Mouse (Mus musculus) liver, embryonic 16.5 days (tissue): ENCODE results near the gene Vmn1r166. TPM values are rescaled to one million over a fixed set of nuclear protein-coding genes. Genes with fewer than 3 reads are reported as not detected.
"Not testable (repeated sequence)": the region's sequence is repeated elsewhere in the genome, so short reads cannot be mapped to it uniquely, and the experiment has no call there.

ENCODE experiments used
- ATAC-seq: fragments of 200-750 bp; cut with Nextera tagmentation; 2 replicates; pipeline ENCODE4 v1.8.0; 2017; ENCODE audit warnings: low read depth, mild to moderate bottlenecking, moderate number of reproducible peaks, moderate library complexity
- H3K27ac ChIP-seq: fragments of 300-500 bp; sonication (generic); 2 replicates; pipeline ENCODE4 v1.5.1; 2014; ENCODE audit warnings: mild to moderate bottlenecking, low read length
- H3K27me3 ChIP-seq: fragments of 300-500 bp; sonication (generic); 2 replicates; pipeline ENCODE4 v1.6.1; 2014; ENCODE audit warnings: low read depth, low read length, mixed read lengths; ENCODE audit not compliant: control insufficient read depth, insufficient read depth
- H3K36me3 ChIP-seq: fragments of 300-500 bp; sonication (generic); 2 replicates; pipeline ENCODE4 v1.6.1; 2014; ENCODE audit warnings: mild to moderate bottlenecking; ENCODE audit not compliant: control insufficient read depth, insufficient read depth
- H3K4me1 ChIP-seq: fragments of 300-500 bp; sonication (generic); 2 replicates; pipeline ENCODE4 v1.6.1; 2014; ENCODE audit warnings: low read depth, low read length, mixed read lengths; ENCODE audit not compliant: control insufficient read depth
- H3K4me2 ChIP-seq: fragments of 300-500 bp; sonication (generic); 2 replicates; pipeline ENCODE4 v1.6.1; 2014; ENCODE audit warnings: low read depth, low read length, mixed read lengths
- H3K4me3 ChIP-seq: fragments of 300-500 bp; sonication (generic); 2 replicates; pipeline ENCODE4 v1.5.1; 2014; ENCODE audit warnings: low read depth, mild to moderate bottlenecking, low read length
- H3K9ac ChIP-seq: fragments of 300-500 bp; sonication (generic); 2 replicates; pipeline ENCODE4 v1.6.1; 2014; ENCODE audit warnings: low read depth, low read length
- H3K9me3 ChIP-seq: fragments of 300-500 bp; sonication (generic); replicated peaks from 2 replicates; pipeline ENCODE4 v1.6.1; 2016; ENCODE audit warnings: low read length; ENCODE audit not compliant: control insufficient read depth
- WGBS: fragments of 180-500 bp; shearing (Covaris S2); extraction: QIAGEN DNeasy Blood & Tissue Kit; methylation state at CpG from one replicate; pipeline ENCODE4 v1.1.7; 2014; ENCODE audit not compliant: insufficient replicate concordance; 5-methylcytosine and 5-hydroxymethylcytosine counted together
- polyA plus RNA-seq: library from polyadenylated mRNA; unstranded; fragments of >200 nt; fragmentation: Nextera tagmentation; extraction: Ambion mirVana; gene quantifications from 2 replicates; pipeline ENCODE4 v1.2.1, GENCODE M21; 2015

Gene Vmn1r166
- polyA plus RNA-seq = not detected in 2 replicates

- not testable (repeated sequence) for ATAC-seq, H3K4me3 ChIP-seq, H3K4me1 ChIP-seq, H3K36me3 ChIP-seq, H3K9ac ChIP-seq, H3K27ac ChIP-seq, H3K27me3 ChIP-seq, H3K9me3 ChIP-seq, H3K4me2 ChIP-seq
- no CpG with 5 or more reads among the region's 2 CpGs for WGBS
Observed at GRCm38 (mm10) chr7:23251582-23251981, at the start of gene Vmn1r166. Vmn1r166 (minus strand) TSS chr7:23251682.

- not testable (repeated sequence) for H3K27ac ChIP-seq, H3K4me3 ChIP-seq, H3K4me2 ChIP-seq, H3K36me3 ChIP-seq, H3K27me3 ChIP-seq, H3K4me1 ChIP-seq, ATAC-seq, H3K9me3 ChIP-seq, H3K9ac ChIP-seq
- WGBS = 66% methylated on average over 3 of the region's 3 CpGs
Observed at GRCm38 (mm10) chr7:23300892-23301291, 49.4 kb upstream of the Vmn1r166 start, which contains the start of gene Nlrp4e. Nlrp4e (plus strand) TSS chr7:23301192.

- WGBS = no CpG with 5 or more reads among the region's 2 CpGs
- not testable (repeated sequence) for H3K9ac ChIP-seq, H3K36me3 ChIP-seq, H3K27me3 ChIP-seq, H3K4me1 ChIP-seq, H3K4me3 ChIP-seq, H3K9me3 ChIP-seq, H3K4me2 ChIP-seq, ATAC-seq, H3K27ac ChIP-seq
Observed at GRCm38 (mm10) chr7:23278800-23279199, 27.3 kb upstream of the Vmn1r166 start, which contains the start of gene Gm6902. Gm6902 (minus strand) TSS chr7:23278900.

GRCm38 (mm10) chr7:23217032-23217431 is 34.5 kb downstream of the Vmn1r166 start, which contains the start of gene Vmn1r165:
Vmn1r165 (plus strand) TSS chr7:23217332.
- not testable (repeated sequence) for H3K27me3 ChIP-seq, H3K27ac ChIP-seq, H3K9me3 ChIP-seq, H3K4me3 ChIP-seq, H3K36me3 ChIP-seq, H3K4me1 ChIP-seq, H3K9ac ChIP-seq, H3K4me2 ChIP-seq, ATAC-seq
- no CpG with 5 or more reads among the region's 3 CpGs for WGBS

Other genes with a start within 250 kb of the Vmn1r166 start
- gene Gm4216, start 231.8 kb downstream of the Vmn1r166 start, polyA plus RNA-seq = not detected in 2 replicates
- gene Vmn1r163, start 196.1 kb downstream of the Vmn1r166 start, polyA plus RNA-seq = not detected in 2 replicates
- not detected in 2 replicates for gene Gm8720, start 184.2 kb downstream of the Vmn1r166 start, polyA plus RNA-seq
- gene Gm10662, start 107.2 kb downstream of the Vmn1r166 start, polyA plus RNA-seq = not detected in 2 replicates
- gene Vmn1r165, start 34.4 kb downstream of the Vmn1r166 start, polyA plus RNA-seq = not detected in 2 replicates
- gene Gm6902, start 27.2 kb upstream of the Vmn1r166 start, polyA plus RNA-seq = not detected in 2 replicates
- not detected in 2 replicates for gene Nlrp4e, start 49.5 kb upstream of the Vmn1r166 start, polyA plus RNA-seq
- gene Nlrp5, start 134.2 kb upstream of the Vmn1r166 start, polyA plus RNA-seq = not detected in 2 replicates